Mouse (Mus musculus): ENCODE results near the gene Slc1a2. TPM values are rescaled to one million over a fixed set of nuclear protein-coding genes. Genes with fewer than 3 reads are reported as not detected.

Slc1a2 gene
- polyA plus RNA-seq (2012; rRNA removed) = 1.5 and 1.6 TPM in 2 replicates

DNA sequence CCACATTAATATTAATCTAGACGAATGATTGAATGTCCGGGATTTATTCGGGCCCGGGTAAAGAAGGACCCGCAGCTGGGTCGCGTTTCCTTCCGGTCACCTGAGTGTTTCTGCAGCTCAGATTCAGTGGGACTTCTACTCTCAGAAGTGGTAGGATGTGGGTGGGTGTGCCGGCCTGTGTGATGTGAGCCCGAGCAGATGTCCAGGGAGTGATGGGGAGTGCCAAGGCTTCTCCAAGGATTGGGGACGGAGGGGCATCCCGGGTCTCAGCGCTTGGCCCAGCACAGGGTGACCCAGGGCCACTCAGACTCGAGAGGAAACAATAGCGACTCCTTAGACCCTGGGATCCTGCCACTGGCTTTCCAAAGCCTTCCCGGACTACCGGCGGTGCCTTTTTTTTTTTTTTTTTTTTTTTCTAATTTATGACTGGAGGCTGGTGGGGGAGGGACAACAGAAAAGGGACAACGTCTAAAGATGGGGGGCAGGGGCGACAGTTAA lies at the start of gene Slc1a2:
Gene Slc1a2 (plus strand): TSS at position 497 of the 498 bp plus-strand sequence.
- peak within 1 kb of the TSS; percentile 55 for H3K4me3 ChIP-seq (ENCODE audit: insufficient read depth, low read depth, low read length)
- 4% methylated on average over 20 of the region's 20 CpGs for WGBS
- no peaks in the 10 kb centered on the region for H3K36me3 ChIP-seq (ENCODE audit: control insufficient read depth, insufficient read depth, low read length)
- TF ChIP-seq CTCF (conservative IDR thresholded peaks at IDR 0.05; ENCODE audit: insufficient read depth, insufficient read length, low read depth, low read length) = no peak
- TF ChIP-seq POLR2A (IDR thresholded peaks at IDR 0.05; ENCODE audit: low read depth, low read length) = no peak
- H3K4me1 ChIP-seq (ENCODE audit: control insufficient read depth, insufficient read depth, low read length) = no peaks in the 10 kb centered on the region
- no peaks in the 10 kb centered on the region; the same call in 1 of the 2 replicates for H3K27me3 ChIP-seq (replicated peaks; ENCODE audit: control insufficient read depth, insufficient read depth, low read length)
- no peak for DNase-seq
- H3K27ac ChIP-seq (ENCODE audit: insufficient read depth, low read depth, low read length) = no peak within 1 kb of the TSS

DNA sequence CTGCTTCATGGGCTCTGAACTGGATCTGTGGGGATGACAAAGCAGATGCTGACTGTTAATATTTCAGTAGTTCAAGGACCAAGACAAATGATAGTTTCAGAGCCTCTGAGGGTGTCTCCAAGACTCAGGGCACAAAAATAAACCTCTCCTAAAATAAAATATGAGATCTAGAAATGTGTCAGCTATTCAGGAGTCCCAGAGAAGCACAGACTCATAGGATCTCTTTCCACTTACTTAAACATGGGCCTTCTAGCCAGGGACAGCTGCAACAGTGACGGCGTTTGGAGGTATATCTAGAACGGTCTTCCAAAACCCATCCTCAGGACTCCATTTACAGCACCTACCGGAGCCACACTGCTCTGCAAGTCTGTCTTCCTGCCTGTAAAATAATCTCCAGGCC lies 48.0 kb upstream of the Slc1a2 start:
- Histone ChIP-seq H3K27ac (ENCODE audit: insufficient read depth, low read depth, low read length) (no peak overlapping the region), H3K4me1 (ENCODE audit: control insufficient read depth, insufficient read depth, low read length) (no peaks in the 10 kb centered on the region), H3K27me3 (replicated peaks; ENCODE audit: control insufficient read depth, insufficient read depth, low read length) (no peaks in the 10 kb centered on the region), H3K36me3 (ENCODE audit: control insufficient read depth, insufficient read depth, low read length) (no peaks in the 10 kb centered on the region), H3K4me3 (ENCODE audit: insufficient read depth, low read depth, low read length) (no peak overlapping the region)
- no peak for DNase-seq
- no peak for TF ChIP-seq POLR2A (IDR thresholded peaks at IDR 0.05; ENCODE audit: low read depth, low read length)
- 96% methylated on average over 4 of the region's 4 CpGs for WGBS

DNA sequence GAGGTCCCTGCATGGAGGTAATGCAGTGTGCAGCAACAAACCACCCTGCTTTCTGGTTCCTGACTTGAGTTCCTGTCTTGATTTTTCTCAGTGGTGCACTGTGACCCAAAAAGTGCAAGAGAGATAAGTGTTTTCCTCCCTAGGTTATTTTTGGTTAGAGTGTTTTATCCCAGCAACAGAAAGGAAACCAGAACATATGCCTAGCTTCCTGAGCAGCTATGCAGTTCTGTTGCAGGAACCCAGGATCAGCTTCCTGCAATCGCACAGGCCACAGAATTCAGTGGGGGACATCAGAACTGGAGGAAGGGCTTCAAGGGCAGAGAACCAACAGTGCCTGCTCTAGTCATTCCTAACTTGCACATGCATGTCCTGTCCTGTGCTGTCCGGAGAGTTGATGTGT lies 41.8 kb upstream of the Slc1a2 start:
- no peaks in the 10 kb centered on the region for H3K36me3 ChIP-seq (ENCODE audit: control insufficient read depth, insufficient read depth, low read length)
- H3K27me3 ChIP-seq (replicated peaks; ENCODE audit: control insufficient read depth, insufficient read depth, low read length) = no peaks in the 10 kb centered on the region
- no peaks in the 10 kb centered on the region for H3K4me1 ChIP-seq (ENCODE audit: control insufficient read depth, insufficient read depth, low read length)
- DNase-seq = no peak
- WGBS = 62% methylated on average over 2 of the region's 2 CpGs
- no peak overlapping the region for H3K4me3 ChIP-seq (ENCODE audit: insufficient read depth, low read depth, low read length)
- no peak overlapping the region for H3K27ac ChIP-seq (ENCODE audit: insufficient read depth, low read depth, low read length)
- TF ChIP-seq POLR2A (IDR thresholded peaks at IDR 0.05; ENCODE audit: low read depth, low read length) = no peak
- TF ChIP-seq CTCF (conservative IDR thresholded peaks at IDR 0.05; ENCODE audit: insufficient read depth, insufficient read length, low read depth, low read length) = no peak

DNA sequence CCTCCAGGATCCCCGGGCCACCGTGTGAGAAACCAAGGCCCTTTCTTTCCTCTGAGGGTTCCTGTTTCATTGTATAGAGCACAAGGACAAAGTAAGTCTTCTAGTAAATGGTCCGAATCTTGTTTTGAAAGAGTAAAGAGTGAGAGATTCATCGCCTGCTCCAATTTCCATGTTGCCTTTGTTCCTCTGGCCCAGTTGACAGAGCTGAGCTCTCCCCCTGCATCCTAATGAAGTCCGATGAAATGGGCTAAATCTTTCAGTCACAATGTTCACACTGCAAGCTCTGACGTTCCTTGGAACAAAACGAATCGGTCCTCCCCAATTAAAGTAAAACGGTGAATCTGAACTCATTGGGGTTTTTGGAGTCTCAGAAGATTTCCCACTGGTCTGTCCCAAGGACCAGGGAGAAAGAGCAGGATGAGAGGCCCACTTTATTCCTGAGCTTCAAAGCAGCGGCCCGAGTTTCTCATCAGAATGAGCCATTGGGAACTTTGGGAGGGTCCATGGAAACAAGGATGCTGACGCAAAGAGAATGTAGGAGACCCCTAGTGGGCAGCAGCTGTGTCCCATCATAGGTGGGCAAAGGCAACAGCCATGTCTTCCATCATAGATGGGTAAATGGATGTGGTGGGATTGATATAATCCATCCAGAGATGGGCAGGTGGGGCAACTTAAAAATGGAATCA lies 37.6 kb upstream of the Slc1a2 start:
- Histone ChIP-seq H3K27me3 (replicated peaks; ENCODE audit: control insufficient read depth, insufficient read depth, low read length) (no peaks in the 10 kb centered on the region), H3K4me1 (ENCODE audit: control insufficient read depth, insufficient read depth, low read length) (no peaks in the 10 kb centered on the region), H3K4me3 (ENCODE audit: insufficient read depth, low read depth, low read length) (no peak overlapping the region), H3K36me3 (ENCODE audit: control insufficient read depth, insufficient read depth, low read length) (no peaks in the 10 kb centered on the region), H3K27ac (ENCODE audit: insufficient read depth, low read depth, low read length) (no peak overlapping the region)
- 64% methylated on average over 12 of the region's 12 CpGs for WGBS
- TF ChIP-seq POLR2A (IDR thresholded peaks at IDR 0.05; ENCODE audit: low read depth, low read length) (no peak), CTCF (conservative IDR thresholded peaks at IDR 0.05; ENCODE audit: insufficient read depth, insufficient read length, low read depth, low read length) (no peak)
- DNase-seq = no peak

DNA sequence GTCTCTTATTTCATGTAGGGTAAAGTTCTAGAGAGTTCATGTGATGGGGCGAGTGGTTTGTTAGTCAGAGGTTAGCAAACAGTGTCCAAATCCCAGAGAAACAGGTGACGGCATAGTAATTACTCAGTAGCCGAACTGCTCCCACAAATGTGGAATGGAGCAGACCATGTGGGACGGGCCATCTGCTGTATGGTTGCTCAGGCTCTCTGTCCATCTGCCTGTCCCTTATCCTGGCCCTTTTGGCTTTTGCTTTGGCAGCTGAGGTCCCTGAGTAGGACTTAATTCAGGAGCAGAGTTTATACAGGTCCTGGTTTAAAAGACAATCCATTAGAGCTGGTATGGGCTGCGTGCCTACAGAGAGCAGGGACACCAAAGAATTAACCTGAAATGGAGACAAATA lies 36.3 kb upstream of the Slc1a2 start:
- 90% methylated on average over 5 of the region's 5 CpGs for WGBS
- TF ChIP-seq POLR2A (IDR thresholded peaks at IDR 0.05; ENCODE audit: low read depth, low read length) (no peak), CTCF (conservative IDR thresholded peaks at IDR 0.05; ENCODE audit: insufficient read depth, insufficient read length, low read depth, low read length) (no peak)
- no peaks in the 10 kb centered on the region for H3K36me3 ChIP-seq (ENCODE audit: control insufficient read depth, insufficient read depth, low read length)

DNA sequence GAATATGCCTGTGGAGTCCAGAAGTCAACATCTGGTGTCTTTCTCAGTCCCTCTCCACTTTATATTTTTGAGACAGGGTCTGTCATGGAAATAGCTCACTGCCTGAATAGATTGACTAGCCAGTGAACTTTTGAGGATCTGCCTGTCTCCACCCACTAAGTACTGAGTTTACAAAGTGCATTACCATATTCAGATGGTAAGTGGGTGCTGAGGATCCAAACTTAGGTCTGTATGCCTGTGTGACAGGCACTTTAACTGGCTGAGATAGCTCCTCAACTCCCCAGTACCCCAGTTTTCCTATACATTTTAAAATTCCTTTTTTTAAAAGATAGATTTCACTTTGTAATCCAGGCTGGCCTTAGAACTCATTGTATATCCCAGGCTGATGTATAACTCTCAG lies 35.5 kb upstream of the Slc1a2 start:
- TF ChIP-seq CTCF (conservative IDR thresholded peaks at IDR 0.05; ENCODE audit: insufficient read depth, insufficient read length, low read depth, low read length) (no peak), POLR2A (IDR thresholded peaks at IDR 0.05; ENCODE audit: low read depth, low read length) (no peak)
- Histone ChIP-seq H3K27me3 (replicated peaks; ENCODE audit: control insufficient read depth, insufficient read depth, low read length) (no peaks in the 10 kb centered on the region), H3K27ac (ENCODE audit: insufficient read depth, low read depth, low read length) (no peak overlapping the region), H3K36me3 (ENCODE audit: control insufficient read depth, insufficient read depth, low read length) (no peaks in the 10 kb centered on the region), H3K4me3 (ENCODE audit: insufficient read depth, low read depth, low read length) (no peak overlapping the region), H3K4me1 (ENCODE audit: control insufficient read depth, insufficient read depth, low read length) (no peaks in the 10 kb centered on the region)
- no peak for DNase-seq

More for the DNA sequence above, 36.3 kb upstream of the Slc1a2 start:
- H3K27ac ChIP-seq (ENCODE audit: insufficient read depth, low read depth, low read length) = no peak overlapping the region
- H3K4me3 ChIP-seq (ENCODE audit: insufficient read depth, low read depth, low read length) = no peak overlapping the region
- DNase-seq = no peak
- no peaks in the 10 kb centered on the region for H3K27me3 ChIP-seq (replicated peaks; ENCODE audit: control insufficient read depth, insufficient read depth, low read length)
- no peaks in the 10 kb centered on the region for H3K4me1 ChIP-seq (ENCODE audit: control insufficient read depth, insufficient read depth, low read length)

DNA sequence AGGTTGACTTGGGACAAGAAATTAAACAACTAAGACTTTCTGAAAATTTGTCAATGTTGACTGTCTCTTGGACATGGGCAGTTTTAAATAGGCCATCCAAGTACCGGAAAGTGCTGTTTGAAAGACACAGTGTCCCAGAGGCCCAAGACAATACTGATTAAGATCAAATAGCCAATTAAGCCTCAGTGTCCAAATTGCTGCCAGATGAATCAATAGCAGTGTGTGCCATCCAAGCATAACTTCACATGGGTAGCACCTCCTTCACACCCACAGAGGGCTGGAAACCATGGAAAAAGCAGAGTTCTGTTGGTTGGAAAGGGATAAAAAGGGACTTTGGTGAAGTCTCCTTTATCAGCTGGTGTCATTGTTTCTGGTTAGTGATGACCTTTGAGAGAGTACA lies 33.9 kb upstream of the Slc1a2 start:
- TF ChIP-seq POLR2A (IDR thresholded peaks at IDR 0.05; ENCODE audit: low read depth, low read length) = no peak
- no peak for TF ChIP-seq CTCF (conservative IDR thresholded peaks at IDR 0.05; ENCODE audit: insufficient read depth, insufficient read length, low read depth, low read length)

More for the DNA sequence above, 33.9 kb upstream of the Slc1a2 start:
- no peaks in the 10 kb centered on the region for H3K4me1 ChIP-seq (ENCODE audit: control insufficient read depth, insufficient read depth, low read length)
- H3K36me3 ChIP-seq (ENCODE audit: control insufficient read depth, insufficient read depth, low read length) = no peaks in the 10 kb centered on the region
- H3K27me3 ChIP-seq (replicated peaks; ENCODE audit: control insufficient read depth, insufficient read depth, low read length) = no peaks in the 10 kb centered on the region
- no peak overlapping the region for H3K4me3 ChIP-seq (ENCODE audit: insufficient read depth, low read depth, low read length)
- H3K27ac ChIP-seq (ENCODE audit: insufficient read depth, low read depth, low read length) = no peak overlapping the region
- WGBS = 100% methylated on average over 1 of the region's 1 CpGs
- no peak for DNase-seq
